Mouse (Mus musculus) left cerebral cortex, adult 8-10 months (tissue): ENCODE measurements around the gene Tsc22d3. TPM values are rescaled to one million over a fixed set of nuclear protein-coding genes. Genes with fewer than 3 reads are reported as not detected.
A peak's percentile ranks its signal among the peaks of the same experiment; 100 is the strongest.
"Not testable (repeated sequence)": the region's sequence is repeated elsewhere in the genome, so short reads cannot be mapped to it uniquely, and the experiment has no call there.

Experiments used
- DNase-seq, 2 experiments: peaks; one replicate each; pipeline ENCODE4 v3.0.0; 2022; ENCODE audit warnings: low spot score in 2 of 2
- total RNA-seq, 4 experiments: library from RNA; stranded (reverse); gene quantifications; 2 replicates each; pipeline ENCODE4 v1.2.4; 2022

Tsc22d3 gene
- total RNA-seq, 4 experiments from 2014 or later = 88.4 to 97.1 (median 92.7) TPM

DNA sequence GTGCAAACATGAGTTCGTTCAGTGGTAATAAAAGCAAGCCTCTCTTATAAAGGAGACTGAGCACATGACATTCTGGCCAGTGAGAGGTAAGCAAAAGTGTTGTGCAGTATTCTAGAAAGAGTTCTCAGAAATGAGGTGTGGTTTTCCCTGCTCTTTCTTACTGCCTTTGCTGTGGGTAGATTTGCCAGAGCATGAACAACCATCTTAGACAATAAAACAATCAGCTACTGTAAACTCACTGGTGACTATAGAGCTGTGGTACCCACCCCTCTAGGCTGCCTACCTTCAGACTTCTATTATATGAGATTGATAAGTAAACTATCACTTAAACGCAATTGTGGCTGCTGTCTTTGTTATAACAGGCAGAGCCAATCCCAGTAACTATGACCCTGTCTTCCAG, 69.1 kb downstream of the Tsc22d3 start:
- no peak for DNase-seq

DNA sequence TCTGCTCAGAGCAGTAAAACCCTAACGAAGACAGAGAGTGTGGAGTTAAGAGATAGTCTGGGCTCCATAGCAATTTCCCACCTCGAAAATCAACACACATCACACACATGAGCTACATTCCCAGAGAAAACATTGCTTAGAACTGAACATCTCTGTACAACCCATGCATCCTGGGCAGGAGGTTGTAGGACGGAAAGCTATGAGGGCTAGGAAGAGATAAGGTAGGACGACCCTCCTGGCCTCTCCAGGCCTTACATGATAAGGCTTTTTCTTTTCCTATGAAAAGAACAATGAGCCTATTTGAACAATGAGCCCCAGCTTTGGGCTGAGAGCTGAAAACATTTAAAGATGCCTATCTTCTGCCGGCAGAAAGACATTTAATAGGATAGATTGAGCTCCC, 69.8 kb downstream of the Tsc22d3 start:
- no peak for DNase-seq

DNA sequence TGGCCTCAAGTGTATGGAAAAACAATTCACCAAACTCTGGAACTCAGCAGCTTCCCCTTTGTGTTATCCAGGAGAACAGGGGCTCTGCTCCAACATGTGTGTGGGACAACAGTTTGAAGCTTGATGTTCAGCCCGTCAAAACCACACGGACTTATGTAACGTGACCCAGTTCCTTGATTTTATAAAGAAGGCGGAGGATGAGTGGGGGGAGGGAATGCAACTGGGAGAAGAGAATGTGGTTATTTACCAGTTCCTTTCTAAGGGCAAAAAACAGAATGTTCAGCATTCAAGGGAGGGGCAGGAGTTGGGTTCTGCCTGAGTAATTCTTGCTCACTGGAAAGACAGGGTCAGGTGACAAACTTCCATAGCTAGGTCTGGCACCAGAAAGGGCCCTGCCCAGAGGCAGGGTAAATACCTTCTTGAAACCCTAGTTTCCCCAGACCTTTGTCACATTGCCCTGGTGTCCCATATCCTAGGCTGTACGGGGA, 71.3 kb downstream of the Tsc22d3 start:
- DNase-seq = no peak

DNA sequence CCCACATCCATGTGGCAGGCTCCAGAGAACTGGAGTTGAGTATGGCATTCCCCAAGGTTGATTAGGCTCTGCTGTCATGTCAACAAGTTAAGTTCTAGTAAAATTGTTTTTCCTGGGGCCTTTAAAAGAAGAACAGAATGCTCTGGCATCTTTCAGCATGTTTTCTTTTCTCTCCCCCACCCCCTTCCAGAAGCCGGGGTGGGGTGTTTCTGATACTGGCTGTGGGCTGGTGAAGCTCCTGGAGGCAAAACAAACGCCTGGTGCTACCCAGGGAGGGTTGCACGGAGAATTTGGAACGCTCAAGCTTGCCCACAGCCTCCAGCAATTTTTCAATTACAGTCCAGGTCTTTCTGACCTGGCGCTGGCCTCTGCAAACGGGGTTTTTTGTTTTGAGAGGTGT, 73.2 kb downstream of the Tsc22d3 start:
- DNase-seq = no peak

DNA sequence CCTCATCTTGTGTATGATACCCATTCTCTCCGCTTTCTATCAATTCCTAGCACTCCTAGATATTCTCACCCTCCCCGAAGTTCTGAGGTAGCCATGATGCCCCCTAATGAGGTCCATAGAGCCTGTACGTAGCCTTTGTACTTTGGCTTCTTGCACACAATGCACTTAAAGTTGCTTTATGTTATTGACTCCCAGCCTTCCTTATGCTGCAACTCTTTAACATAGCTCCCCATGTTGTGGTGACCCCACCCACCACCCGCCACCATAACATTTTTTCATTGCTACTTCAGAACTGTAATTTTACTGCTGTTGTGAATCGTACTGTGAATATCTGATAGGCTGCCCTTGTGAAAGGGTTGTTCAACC, 74.2 kb downstream of the Tsc22d3 start:
- no peak for DNase-seq

DNA sequence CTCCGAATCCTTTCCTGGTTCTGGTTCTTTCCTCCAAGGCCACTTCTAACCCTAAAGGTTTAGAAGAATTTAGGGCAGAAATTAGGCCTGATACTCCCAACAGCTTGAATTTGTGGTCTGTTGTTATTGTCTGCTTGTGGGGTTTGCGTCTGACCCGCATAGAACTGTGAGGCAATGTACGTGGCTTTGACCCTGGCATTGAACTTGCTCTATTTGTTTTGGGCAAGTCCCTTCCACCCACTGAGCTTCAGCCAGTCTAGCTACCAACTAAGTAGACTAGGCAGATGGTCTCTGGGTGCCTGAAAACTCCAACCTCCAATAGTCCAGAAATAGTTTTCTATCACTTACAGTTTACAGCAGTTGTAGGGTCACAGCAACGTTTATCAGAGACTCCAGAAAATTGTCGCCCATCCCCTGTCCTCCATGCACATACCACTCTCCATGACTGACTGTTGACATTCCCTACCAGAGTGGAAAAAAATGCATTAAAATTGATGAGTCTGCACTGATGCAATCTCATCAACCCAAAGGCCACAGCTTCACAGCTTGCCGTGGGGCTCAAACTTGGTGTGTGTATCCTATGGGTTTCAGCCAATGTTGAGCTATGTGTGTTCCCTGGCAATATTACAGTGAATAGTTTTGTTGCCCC, 74.7 kb downstream of the Tsc22d3 start:
- DNase-seq = no peak

DNA sequence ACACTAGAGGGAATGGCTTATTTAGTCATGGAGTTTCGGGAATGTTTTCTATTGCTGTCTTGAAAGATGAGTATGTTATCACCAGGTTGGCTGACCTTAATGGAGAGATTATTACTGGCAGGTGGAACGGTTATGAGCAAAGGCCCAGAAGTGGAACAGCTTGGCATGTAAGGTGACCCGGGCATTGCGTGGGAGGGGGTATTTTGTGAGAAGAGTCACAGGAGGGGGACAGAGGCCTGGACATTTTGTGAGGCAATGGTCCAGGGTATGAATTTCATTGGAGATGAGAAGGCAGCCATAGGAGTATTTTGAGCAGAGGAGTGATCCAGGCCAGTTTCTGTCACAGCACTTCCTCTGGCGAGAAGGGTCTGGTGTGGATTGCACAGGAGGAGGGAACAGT, 76.2 kb downstream of the Tsc22d3 start:
- DNase-seq = no peak

DNA sequence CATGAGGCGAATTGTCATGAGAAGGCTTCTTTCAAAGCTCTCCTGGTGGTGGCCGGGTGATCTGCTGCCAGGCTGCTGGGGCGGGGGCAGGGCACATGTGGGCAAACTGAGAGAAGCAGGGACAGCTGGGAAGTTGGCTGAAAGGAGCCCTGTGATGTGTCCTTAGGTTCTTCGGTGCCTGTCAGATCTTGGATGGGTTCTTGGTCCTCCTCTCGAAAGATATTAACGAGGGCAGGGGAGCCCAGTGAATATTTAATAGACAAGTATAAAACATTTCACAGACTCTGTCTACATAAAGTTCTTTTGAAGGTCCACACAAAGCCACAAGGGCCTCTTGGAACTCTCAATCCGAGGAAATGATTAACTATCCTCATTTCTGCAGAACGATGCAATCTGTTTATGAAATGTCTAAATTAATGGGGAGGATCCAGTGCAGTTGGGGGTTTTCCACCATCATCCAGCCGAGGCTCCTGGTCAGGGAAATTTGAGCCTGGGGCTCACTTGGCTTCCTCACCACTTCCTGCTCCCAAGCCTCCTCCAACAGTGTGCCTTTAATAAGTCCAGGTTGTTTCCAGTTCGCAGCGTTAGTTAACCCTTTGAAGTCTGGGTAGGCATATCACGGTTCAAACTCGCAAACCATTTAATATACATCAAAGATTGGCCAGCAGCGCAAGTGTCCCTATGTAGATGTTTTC, 78.2 kb downstream of the Tsc22d3 start:
- no peak for DNase-seq

DNA sequence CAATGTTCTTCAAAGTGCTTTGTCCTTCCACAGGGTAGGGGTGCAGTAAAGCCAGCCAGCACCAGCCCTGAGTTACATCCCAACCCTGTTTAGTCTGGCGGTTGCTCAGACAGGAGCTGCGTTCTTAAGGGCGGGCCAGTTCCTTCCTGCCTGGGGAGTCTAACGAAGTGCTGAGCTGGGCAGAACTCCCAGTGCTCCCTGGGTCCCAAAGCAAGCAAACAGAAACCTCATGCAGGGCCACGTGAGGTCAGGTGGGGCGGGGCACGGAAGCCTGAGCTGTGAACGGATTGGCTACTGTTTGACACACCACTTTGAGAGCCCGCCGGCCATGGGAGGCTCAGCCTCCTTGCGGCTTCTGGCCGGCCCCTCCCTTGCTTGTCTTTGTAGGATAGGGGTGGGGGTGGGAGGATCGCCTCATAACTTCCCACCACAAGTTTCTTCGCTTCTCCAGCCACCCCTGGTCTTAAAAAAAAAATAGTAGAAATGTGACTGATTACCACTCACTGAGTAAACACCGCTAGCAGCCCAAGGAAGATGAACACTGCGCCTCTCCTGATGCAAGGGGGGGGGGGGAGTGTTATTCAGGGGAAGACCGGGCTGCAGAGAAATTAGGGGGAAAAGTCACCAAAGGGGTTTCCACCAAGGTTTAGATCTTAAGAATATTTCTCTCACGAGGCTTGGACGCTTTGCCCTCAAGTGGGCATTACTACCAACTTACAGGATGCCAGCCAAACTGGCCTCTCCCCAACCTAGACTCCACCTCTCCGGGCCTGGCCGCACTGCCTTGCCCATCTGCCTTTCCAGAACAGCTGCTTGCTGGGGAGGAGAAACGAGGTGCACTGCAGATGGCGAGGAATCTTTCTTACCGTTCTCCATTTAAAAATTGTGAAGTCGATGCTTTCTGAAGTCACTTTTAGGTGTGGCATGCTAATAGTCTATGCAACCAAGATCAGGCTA, 80.0 kb downstream of the Tsc22d3 start:
- DNase-seq = peak; percentile 23 to 85

DNA sequence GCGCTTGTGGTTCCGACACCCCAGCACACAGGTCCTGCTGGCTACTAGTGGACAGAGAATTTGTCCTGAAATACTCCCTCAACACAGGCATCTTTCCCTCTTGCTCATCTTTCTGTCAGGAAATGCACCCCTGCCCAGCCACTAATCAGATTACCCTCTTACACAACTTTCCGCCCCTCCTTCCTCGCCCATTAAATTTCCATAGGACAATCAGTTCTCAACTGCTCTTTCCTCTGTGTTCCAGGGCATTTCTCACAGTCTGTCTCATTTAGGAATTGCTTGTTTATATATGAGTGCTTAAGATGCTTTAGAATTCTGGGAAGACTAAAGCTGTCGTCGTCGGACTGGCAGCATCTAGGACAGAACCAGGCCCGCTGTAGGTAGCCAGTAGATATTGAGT, 82.1 kb downstream of the Tsc22d3 start:
- DNase-seq = no peak

DNA sequence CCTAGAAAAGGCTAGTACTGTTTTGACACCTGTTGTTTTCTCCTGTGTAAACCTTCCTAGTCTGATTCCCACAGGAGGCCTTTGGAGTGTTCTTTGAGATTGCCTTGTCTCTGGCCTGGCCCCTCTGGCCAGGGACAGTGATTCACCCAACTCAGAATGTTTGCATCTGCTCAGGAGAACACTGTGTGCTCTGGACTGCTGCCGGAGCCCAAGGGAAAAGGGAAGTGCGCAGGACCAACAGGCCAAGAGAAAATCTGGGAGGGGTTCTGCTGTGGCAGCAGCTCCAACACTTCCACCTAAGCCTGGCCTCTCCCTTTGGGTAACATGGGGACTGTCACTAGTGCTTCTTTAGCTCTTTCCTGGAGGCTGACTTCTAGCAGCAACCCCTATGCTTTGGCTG, 87.1 kb downstream of the Tsc22d3 start:
- no peak for DNase-seq

DNA sequence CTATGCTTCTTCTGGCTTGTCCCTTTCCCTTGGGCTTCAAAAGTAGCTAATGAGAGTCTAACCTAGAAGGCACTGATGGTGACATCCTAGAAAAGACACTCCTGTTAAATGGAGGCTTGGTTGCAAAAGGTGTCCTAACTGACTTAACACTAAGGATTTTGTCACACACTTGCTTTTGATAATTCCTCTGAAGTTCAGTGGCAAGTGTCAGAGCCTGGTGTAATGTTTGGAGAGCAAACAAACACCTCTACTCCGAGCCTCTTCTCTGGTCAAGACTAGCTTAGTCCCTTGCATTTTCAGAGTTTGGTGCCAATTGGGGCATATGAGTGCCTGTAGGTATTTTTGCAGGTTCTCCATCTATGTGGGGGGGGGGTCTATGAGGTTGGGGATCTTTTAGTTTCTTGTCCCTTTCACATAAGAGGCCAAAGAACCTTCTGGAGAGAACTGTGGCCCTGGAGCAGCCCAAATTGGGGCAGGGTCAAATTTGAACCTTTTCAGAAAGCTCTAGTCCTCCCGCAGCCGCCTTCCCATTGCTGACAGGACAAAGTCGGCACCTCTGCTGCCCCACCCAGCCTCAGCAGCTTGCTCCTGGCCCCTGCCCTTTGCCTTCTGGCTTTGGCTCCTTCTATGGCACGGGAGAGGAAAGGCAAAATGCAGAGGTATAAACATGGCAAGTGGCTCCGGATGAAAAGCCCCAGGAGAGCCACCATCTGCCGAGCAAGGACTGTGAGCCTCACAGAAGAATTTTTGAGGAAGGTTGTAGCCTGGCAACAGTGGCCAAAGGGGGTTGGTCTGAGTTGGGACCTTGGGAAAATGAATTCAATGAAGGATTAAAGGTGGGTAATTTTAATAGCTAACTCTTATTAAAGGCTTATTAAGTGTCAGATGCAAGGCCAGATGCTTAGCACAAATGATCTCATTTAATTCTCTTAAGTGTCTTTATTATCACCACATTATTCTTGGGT, 88.5 kb downstream of the Tsc22d3 start:
- no peak for DNase-seq

DNA sequence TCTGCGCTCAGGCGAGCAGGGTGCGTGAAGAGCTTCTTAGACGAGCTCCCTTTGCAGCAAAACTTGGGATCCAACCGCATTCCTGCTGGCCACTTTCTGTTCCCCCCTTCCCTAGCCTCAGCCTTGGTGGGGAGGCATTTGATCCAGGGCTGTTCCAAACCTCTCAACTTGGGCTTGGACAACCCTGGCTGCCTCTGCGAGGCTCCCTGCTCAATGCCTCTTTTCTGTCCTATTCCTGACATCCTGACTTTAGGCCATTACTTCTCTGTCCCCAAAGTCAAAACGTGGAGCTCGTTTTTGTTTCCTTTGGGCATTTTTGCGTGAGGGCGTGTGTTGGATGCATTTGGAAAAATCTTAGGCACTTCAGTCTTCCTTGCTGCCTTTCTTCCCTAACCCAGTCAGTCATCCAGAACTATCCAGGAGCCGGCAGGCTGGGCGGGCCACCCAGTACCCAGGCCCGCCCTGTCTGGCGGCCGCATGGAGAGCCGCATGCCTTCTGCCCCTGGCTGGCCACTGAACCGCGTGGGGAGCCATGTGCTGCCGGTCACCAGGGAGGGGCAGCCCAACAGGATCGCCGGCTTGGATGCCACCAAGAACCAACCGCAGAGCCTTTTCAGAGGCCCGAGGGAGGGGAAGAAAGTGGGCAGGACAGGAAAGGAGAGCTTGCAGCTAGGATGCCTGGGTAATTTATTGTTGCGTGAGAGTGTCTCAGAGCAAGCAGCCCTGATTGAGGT, 89.6 kb downstream of the Tsc22d3 start:
- peak in 1 of 2 experiments; percentile 38 for DNase-seq

DNA sequence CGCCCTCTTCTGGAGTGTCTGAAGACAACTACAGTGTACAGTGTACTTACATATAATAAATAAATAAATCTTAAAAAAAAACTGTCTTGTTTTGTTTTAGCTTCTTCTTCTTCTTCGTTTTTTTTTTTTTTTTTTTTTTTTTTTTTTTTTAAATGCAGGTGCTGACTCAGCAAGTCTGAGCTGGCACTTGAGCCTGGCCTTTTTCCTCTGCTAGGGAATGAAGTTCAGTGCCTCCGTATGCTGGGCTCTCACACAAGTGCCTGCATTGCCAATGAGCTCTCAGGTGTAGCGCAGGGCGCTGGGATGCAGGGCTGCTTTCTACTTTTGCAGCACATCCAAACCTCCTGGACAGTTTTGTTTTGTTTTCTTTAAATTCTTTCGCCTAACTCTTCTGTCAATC, 90.6 kb downstream of the Tsc22d3 start:
- DNase-seq = no peak

DNA sequence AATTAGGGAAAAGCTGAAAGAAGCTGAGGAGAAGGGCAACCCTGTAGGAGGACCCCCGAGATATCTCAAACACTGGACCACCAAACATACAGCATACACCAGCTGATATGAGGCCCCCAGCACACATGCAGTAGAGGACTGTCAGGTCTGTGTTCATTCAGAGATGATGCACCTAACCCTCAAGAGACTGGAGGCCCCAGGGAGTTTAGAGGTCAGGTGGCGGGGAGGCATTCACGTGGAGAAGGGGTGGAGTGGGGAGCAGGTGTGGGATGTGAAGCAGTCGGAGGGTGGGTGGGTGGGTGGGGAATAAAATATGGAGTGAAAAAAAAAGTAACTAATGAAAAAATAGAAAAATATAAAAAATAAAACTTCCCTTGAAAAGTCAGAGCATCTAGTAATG, 91.7 kb downstream of the Tsc22d3 start:
- not testable (repeated sequence) for DNase-seq

DNA sequence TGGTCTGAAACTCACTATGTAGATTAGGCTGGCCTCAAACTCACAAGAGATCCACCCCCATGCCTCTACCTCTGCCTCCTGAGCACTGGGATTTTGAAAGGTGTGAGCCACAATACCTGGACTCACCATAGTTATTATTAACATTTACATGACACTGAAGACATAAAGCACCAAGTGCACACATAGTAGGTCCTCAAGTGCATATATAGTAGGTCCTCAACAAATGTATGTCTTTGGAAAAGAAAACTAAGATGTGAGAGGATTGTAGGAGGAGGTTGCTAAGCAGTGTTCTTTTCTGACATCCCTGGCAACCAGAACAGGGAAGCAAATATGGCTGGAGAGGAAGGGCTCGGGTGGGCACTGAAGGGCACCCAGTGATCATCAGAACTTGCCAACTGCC, 93.1 kb downstream of the Tsc22d3 start:
- no peak for DNase-seq

DNA sequence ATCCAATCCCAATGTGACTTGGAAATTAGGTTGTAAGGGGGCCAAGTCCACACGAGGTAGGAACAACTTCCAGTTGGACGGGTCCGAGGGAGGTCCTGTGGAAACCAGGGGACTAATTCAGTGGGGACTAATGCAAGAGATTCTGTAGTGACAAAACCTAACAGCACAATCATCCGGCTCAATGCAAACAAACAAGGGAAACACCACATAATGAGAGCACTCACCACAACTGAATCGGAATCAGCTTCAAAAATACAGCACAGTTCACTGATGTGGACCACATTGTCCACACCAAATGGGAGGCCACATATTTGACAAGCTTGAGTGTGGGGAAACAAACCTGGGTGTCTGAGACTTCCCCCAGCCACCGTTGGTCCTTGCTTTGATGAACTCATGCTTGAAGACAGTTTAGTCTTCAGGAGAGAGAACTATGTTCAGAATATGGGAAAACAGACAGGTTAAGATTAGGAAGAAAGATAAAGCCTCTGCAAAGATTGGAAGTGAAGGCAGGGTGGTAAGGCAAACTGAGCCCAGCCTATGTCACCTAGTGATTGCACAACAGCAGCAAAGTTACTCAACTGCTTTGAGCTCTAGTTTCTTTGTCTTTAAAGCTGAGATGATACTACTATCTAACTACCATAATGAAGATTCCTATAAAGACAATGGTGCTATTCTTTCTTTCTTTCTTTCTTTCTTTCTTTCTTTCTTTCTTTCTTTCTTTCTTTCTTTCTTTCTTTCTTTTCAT, 93.9 kb downstream of the Tsc22d3 start:
- no peak for DNase-seq

DNA sequence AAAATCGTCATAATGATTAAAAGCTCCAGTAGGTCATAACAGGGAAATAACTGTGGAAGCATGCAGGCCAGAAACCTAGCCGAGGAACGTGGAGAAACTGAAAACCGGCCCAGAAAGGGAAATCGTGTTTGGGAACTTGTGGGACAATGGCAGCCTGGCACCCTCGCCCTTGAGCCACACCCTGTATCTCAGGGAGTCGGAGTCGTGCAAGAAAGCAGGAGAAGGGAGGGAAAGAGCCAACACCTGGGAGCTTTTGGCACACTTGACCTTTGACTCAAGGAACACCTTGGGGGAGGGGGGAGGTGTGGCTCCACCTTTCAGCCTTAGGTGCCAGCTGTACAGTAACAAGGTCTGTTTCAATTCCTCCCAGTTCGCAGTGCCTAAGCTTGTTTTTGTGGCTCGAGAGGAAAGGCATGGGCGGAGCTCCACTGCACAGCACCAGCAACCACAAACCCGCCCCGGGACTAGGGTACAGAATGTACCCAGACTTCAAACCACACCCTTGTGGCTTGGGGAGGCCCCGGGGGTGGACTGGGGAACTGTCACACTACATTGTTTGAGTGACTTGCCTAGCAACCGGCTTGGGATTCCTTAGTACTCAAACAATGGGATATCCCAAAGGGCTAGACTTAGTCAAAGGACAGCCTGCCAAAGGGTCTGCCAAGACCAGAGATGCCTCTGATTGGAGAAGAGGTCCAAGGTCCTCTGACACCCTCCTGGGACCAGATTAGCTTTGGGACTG, 94.8 kb downstream of the Tsc22d3 start:
- peak in 1 of 2 experiments; percentile 14 for DNase-seq

DNA sequence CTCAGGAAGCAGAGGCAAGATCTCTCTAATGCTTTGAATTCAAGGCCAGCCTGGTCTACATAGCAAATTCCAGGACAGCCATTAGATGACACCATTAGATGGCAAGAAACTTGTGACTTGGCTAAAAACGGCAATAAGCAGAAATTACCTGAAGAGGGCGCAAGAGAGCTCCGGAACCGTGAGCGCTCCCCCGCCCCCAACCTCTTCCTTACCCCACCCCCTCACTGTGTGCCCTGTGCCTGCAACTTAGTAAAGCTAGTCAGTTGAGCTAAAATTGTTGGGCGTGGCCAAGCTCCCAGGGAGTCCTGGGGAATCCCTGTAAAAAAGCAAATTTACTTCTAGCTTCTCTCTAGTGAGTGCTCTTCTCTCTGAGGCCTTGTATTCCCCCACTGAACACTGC, 96.6 kb downstream of the Tsc22d3 start:
- no peak for DNase-seq
